Comparison of ENCODE assay signal across 21 mouse cellular contexts in genomic region chr4:62328941-62329660, GRCm38 (mm10). TPM values are rescaled to one million over a fixed set of nuclear protein-coding genes. Genes with fewer than 3 reads are reported as not detected.
DNase-seq lines count a peak whose midpoint lies in the region; ATAC-seq lines count a peak whose summit lies in the region.
"Had no signal": no experiment of that assay in that cellular context is flagged by ENCODE, and none has a peak within 500 bp of the region (broad histone marks: within the 10 kb centered on the region; RNA-seq: fewer than 3 reads in every experiment).

No protein-coding gene starts in this region.

- peak; percentile 28 for DNase-seq in adrenal gland, adult 2 months
- DNase-seq in adrenal gland, postnatal 36 days = no peak
- peak; percentile 70 for DNase-seq in 416B (ENCODE audit: low read depth)
- DNase-seq in natural killer cell, adult 2 months (ENCODE audit: low spot score in 2 of 2) = no peak
- no peak for DNase-seq in kidney, postnatal 14 days
- DNase-seq in neural tube, embryonic 10.5 days (ENCODE audit: extremely low spot score, low spot score) = no peak
- DNase-seq: cerebellum, adult 9-11 months; embryo, embryonic 11 days; heart, postnatal 4 days; kidney, adult 2 months; kidney, postnatal 10 days; layer of hippocampus, postnatal 36 days; right cerebral cortex, postnatal 25 days; thymus, adult 18-20 months; thymus, postnatal 4 days had no signal

- peak; percentile 69 for ATAC-seq in common myeloid progenitor, adult 5-6 weeks (replicated peaks; ENCODE audit: low read depth, poor library complexity, severe bottlenecking)
- peak; percentile 80 for ATAC-seq in megakaryocyte, adult 5-6 weeks (ENCODE audit: poor library complexity, severe bottlenecking)
- ATAC-seq: CD4-positive, CD25-positive, alpha-beta regulatory T cell, adult 4 months; forebrain, embryonic 15.5 days; hindbrain, postnatal 0 days; lung, postnatal 0 days had no signal

RNA-seq across cellular contexts. Expression of gene Fkbp15, which starts 31.2 kb away (rescaled TPM):
- total RNA-seq in adrenal gland, adult 2 months (2021) = 10 to 100 TPM; 35.2 to 36.9 TPM
- polyA plus RNA-seq in adrenal gland, adult 2 months (2012; rRNA removed) = 21.8 and 27.4 TPM in 2 replicates
- total RNA-seq in adrenal gland, postnatal 36 days (2021) = 10 to 100 TPM; 31.8 to 36.3 TPM
- total RNA-seq in common myeloid progenitor, adult 5-6 weeks (2017) = 55.6 and 60.2 TPM in 2 replicates
- total RNA-seq in megakaryocyte, adult 5-6 weeks (2015) = 46.8 and 47.6 TPM in 2 replicates
- 110 and 118 TPM in 2 replicates for total RNA-seq in megakaryocyte, adult 5-6 weeks (2017)

RNA-seq across cellular contexts. Expression of gene Slc31a1, which starts 31.4 kb away (rescaled TPM):
- total RNA-seq in adrenal gland, adult 2 months (2021) = 10 to 100 TPM; 50.1 to 50.7 TPM
- polyA plus RNA-seq in adrenal gland, adult 2 months (2012; rRNA removed) = 11.6 and 12.3 TPM in 2 replicates
- 10 to 100 TPM; 45.7 to 48.4 TPM for total RNA-seq in adrenal gland, postnatal 36 days (2021)
- 12.5 and 17.6 TPM in 2 replicates for total RNA-seq in common myeloid progenitor, adult 5-6 weeks (2017)
- total RNA-seq in megakaryocyte, adult 5-6 weeks (2015) = 23.2 and 26.1 TPM in 2 replicates
- total RNA-seq in megakaryocyte, adult 5-6 weeks (2017) = 20.7 and 25.3 TPM in 2 replicates

Comparison
In these comparisons a context has a peak if more than half of its experiments do, and no peak if none do; other contexts are left out.
1. DNase-seq: peak in adrenal gland, adult 2 months (single experiment) and 416B (single experiment); none in adrenal gland, postnatal 36 days (0 of 2), natural killer cell, adult 2 months (0 of 2), kidney, postnatal 14 days (single experiment) and neural tube, embryonic 10.5 days (single experiment).